Mouse (Mus musculus): ENCODE measurements around the gene Il6st. TPM values are rescaled to one million over a fixed set of nuclear protein-coding genes. Genes with fewer than 3 reads are reported as not detected.

Il6st gene
- total RNA-seq, 1 experiment: 55.2 TPM

DNA sequence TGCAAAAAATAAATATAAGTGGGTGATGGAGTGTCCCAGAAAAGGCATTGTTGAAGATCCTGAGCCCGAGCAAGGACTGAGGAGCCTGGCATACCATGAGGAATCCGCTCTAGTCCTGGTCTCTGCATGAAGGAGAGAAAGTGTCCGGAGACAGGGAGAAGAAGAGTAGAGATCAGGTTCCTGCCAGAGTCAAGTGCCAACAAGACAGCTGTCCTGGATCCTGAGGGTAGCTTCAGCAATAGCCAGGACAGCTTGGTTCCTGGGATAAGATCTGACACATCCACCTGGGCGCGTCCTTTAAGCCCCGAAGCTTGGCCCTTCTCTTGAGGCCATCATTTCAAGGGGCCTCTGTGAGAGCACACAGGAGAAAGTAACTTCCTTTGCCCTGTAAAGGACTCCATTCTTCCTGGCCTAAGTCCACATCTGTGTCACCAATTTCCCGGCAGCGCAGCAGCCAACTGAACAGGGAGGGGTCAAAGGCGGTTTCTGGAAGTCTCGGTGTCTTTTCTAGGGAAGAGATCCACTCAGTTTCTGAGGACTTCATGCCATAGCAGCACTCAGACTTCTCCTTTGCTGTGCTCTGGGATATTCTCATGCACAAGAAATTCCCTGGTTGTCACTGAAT, 59.6 kb downstream of the Il6st start:
- TF ChIP-seq ZC3H11A (IDR thresholded peaks at IDR 0.05; ENCODE audit: borderline replicate concordance, low read depth, low read length) (no peak), ZNF384 (IDR thresholded peaks at IDR 0.05; ENCODE audit: low read depth, low read length) (no peak), HCFC1 (IDR thresholded peaks at IDR 0.05; ENCODE audit: borderline replicate concordance, insufficient read depth, low read length) (no peak), CHD2 (IDR thresholded peaks at IDR 0.05; ENCODE audit: low read depth, low read length) (no peak), MAFK (IDR thresholded peaks at IDR 0.05; ENCODE audit: insufficient read depth, low read depth, low read length) (no peak)
- in situ Hi-C loops (cut with MboI; ENCODE audit: low sequenced_read_pairs in 2 of 2, unreplicated experiment in 2 of 2): loop anchor here in 1 of 2 experiments (10.0 kb wide), 1 partner anchor 249 kb away; no protein-coding TSS in a partner anchor
- no peaks in the 10 kb centered on the region for H3K4me1 ChIP-seq (ENCODE audit: control insufficient read depth in 2 of 2, insufficient read depth in 2 of 2, low read length in 2 of 2, poor library complexity in 1 of 2)

DNA sequence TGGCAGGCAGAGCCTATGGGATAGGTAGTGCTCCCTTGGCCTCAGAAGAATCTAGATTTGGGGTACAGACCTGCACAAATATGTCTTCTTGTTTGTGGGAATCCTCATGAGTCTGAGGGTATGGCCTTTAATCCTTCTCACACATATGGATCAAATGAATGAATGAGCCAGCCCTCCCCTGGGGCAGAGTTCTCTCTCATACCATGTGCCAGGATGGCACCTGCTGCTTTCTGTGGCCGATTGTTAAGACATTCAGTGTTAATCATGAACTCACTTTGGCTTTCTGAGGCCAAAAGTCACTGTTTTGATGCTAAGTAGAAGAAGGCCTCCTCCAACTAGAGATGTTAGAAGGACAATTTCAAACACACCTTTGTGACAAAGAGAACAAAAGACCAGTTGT, 63.3 kb downstream of the Il6st start:
- TF ChIP-seq ZNF384 (IDR thresholded peaks at IDR 0.05; ENCODE audit: low read depth, low read length) (no peak), HCFC1 (IDR thresholded peaks at IDR 0.05; ENCODE audit: borderline replicate concordance, insufficient read depth, low read length) (no peak), CHD2 (IDR thresholded peaks at IDR 0.05; ENCODE audit: low read depth, low read length) (no peak), MAFK (IDR thresholded peaks at IDR 0.05; ENCODE audit: insufficient read depth, low read depth, low read length) (no peak), ZC3H11A (IDR thresholded peaks at IDR 0.05; ENCODE audit: borderline replicate concordance, low read depth, low read length) (no peak)
- no peak overlapping the region for H3K27ac ChIP-seq (ENCODE audit: insufficient read depth, low read depth, low read length, poor library complexity, severe bottlenecking)
- no peaks in the 10 kb centered on the region for H3K9me3 ChIP-seq (ENCODE audit: control insufficient read depth, insufficient read depth, low read depth, low read length)

More for the DNA sequence above, 59.6 kb downstream of the Il6st start:
- H3K4me3 ChIP-seq (ENCODE audit: insufficient read depth in 1 of 2, low read depth in 1 of 2, low read length in 2 of 2, poor library complexity in 1 of 2, severe bottlenecking in 1 of 2): no peak overlapping the region
- no peak overlapping the region for H3K9ac ChIP-seq (ENCODE audit: insufficient read depth, low read depth, low read length, poor library complexity, severe bottlenecking)
- no peak for DNase-seq (ENCODE audit: low read depth, low spot score)
- no peak overlapping the region for H3K27ac ChIP-seq (ENCODE audit: insufficient read depth, low read depth, low read length, poor library complexity, severe bottlenecking)
- H3K9me3 ChIP-seq (ENCODE audit: control insufficient read depth, insufficient read depth, low read depth, low read length): 0 out of 2 replicates have a peak, but pooled peaks cover 1% of the 10 kb centered on the region
- H3K36me3 ChIP-seq (ENCODE audit: control insufficient read depth, insufficient read depth, low read length, poor library complexity, severe bottlenecking): no peaks in the 10 kb centered on the region

DNA sequence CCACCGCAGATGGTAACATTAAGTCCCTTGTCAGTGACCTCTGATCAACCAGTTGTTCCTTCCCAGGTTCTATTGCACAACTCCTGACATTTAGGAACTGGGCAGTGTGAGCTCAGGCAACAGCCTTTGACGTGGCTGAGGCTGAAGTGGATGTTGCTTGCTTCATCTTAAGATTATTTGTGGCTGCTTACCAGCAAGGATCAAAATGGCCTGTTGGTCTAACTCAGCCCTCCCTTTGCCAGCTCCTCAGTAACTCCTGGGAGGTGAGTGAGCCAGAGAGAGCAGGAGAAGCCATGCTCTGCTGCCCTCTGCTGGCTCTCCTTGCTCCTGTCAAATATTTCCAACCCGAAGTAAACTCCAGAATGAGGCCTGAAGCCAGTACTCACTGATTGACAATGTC, 66.0 kb downstream of the Il6st start:
- DNase-seq (ENCODE audit: low read depth, low spot score): peak; percentile 64
- Histone ChIP-seq H3K4me3 (ENCODE audit: insufficient read depth in 1 of 2, low read depth in 1 of 2, low read length in 2 of 2, poor library complexity in 1 of 2, severe bottlenecking in 1 of 2) (no peak overlapping the region), H3K27ac (ENCODE audit: insufficient read depth, low read depth, low read length, poor library complexity, severe bottlenecking) (no peak overlapping the region), H3K36me3 (ENCODE audit: control insufficient read depth, insufficient read depth, low read length, poor library complexity, severe bottlenecking) (no peaks in the 10 kb centered on the region), H3K9me3 (ENCODE audit: control insufficient read depth, insufficient read depth, low read depth, low read length) (no peaks in the 10 kb centered on the region), H3K4me1 (ENCODE audit: control insufficient read depth in 2 of 2, insufficient read depth in 2 of 2, low read length in 2 of 2, poor library complexity in 1 of 2) (no peaks in the 10 kb centered on the region), H3K9ac (ENCODE audit: insufficient read depth, low read depth, low read length, poor library complexity, severe bottlenecking) (no peak overlapping the region)
- in situ Hi-C loops (cut with MboI; ENCODE audit: low sequenced_read_pairs in 2 of 2, unreplicated experiment in 2 of 2): loop anchor here in 1 of 2 experiments (10.0 to 25.0 kb wide), 2 partner anchors 255 to 743 kb away; no protein-coding TSS in a partner anchor
- peak; percentile 94 for TF ChIP-seq ZC3H11A (IDR thresholded peaks at IDR 0.05; ENCODE audit: borderline replicate concordance, low read depth, low read length)
- TF ChIP-seq MAFK (IDR thresholded peaks at IDR 0.05; ENCODE audit: insufficient read depth, low read depth, low read length): no peak
- no peak for TF ChIP-seq ZNF384 (IDR thresholded peaks at IDR 0.05; ENCODE audit: low read depth, low read length)

More for the DNA sequence above, 63.3 kb downstream of the Il6st start:
- H3K36me3 ChIP-seq (ENCODE audit: control insufficient read depth, insufficient read depth, low read length, poor library complexity, severe bottlenecking): no peaks in the 10 kb centered on the region
- H3K4me3 ChIP-seq (ENCODE audit: insufficient read depth in 1 of 2, low read depth in 1 of 2, low read length in 2 of 2, poor library complexity in 1 of 2, severe bottlenecking in 1 of 2): no peak overlapping the region
- DNase-seq (ENCODE audit: low read depth, low spot score): no peak
- H3K9ac ChIP-seq (ENCODE audit: insufficient read depth, low read depth, low read length, poor library complexity, severe bottlenecking): no peak overlapping the region
- no peaks in the 10 kb centered on the region for H3K4me1 ChIP-seq (ENCODE audit: control insufficient read depth in 2 of 2, insufficient read depth in 2 of 2, low read length in 2 of 2, poor library complexity in 1 of 2)
- in situ Hi-C loops (cut with MboI; ENCODE audit: low sequenced_read_pairs in 2 of 2, unreplicated experiment in 2 of 2): loop anchor here in 1 of 2 experiments (10.0 to 25.0 kb wide), 2 partner anchors 252 to 740 kb away; no protein-coding TSS in a partner anchor

DNA sequence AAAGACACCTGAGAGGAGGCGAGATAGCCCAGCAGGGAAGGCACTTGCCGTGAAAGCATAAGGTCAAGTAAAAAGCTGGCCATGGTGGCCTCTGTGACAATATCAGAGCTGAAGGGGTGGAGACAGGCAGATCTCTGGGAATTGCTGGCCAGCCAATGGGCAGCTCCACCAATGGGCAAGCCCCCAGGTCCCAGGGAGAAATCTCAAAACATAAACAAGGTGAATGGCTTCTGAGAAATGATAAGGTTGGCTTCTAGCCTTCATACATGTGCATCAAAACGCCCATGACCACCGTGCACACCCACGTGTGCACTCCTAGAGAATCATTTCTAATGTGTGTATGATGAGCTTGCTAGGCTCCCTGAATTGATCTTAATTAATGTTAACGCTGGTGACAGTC, 68.4 kb downstream of the Il6st start:
- Histone ChIP-seq H3K4me3 (ENCODE audit: insufficient read depth in 1 of 2, low read depth in 1 of 2, low read length in 2 of 2, poor library complexity in 1 of 2, severe bottlenecking in 1 of 2) (no peak overlapping the region), H3K9ac (ENCODE audit: insufficient read depth, low read depth, low read length, poor library complexity, severe bottlenecking) (no peak overlapping the region), H3K4me1 (ENCODE audit: control insufficient read depth in 2 of 2, insufficient read depth in 2 of 2, low read length in 2 of 2, poor library complexity in 1 of 2) (no peaks in the 10 kb centered on the region), H3K36me3 (ENCODE audit: control insufficient read depth, insufficient read depth, low read length, poor library complexity, severe bottlenecking) (no peaks in the 10 kb centered on the region), H3K9me3 (ENCODE audit: control insufficient read depth, insufficient read depth, low read depth, low read length) (no peaks in the 10 kb centered on the region), H3K27ac (ENCODE audit: insufficient read depth, low read depth, low read length, poor library complexity, severe bottlenecking) (no peak overlapping the region)
- TF ChIP-seq MAFK (IDR thresholded peaks at IDR 0.05; ENCODE audit: insufficient read depth, low read depth, low read length) (no peak), ZNF384 (IDR thresholded peaks at IDR 0.05; ENCODE audit: low read depth, low read length) (no peak), CHD2 (IDR thresholded peaks at IDR 0.05; ENCODE audit: low read depth, low read length) (no peak), HCFC1 (IDR thresholded peaks at IDR 0.05; ENCODE audit: borderline replicate concordance, insufficient read depth, low read length) (no peak), ZC3H11A (IDR thresholded peaks at IDR 0.05; ENCODE audit: borderline replicate concordance, low read depth, low read length) (no peak)
- in situ Hi-C loops (cut with MboI; ENCODE audit: low sequenced_read_pairs in 2 of 2, unreplicated experiment in 2 of 2): loop anchor here in 1 of 2 experiments (25.0 kb wide), 1 partner anchor 745 kb away; no protein-coding TSS in a partner anchor
- DNase-seq (ENCODE audit: low read depth, low spot score): no peak

Measured in ES-E14 (cell line).